Mouse (Mus musculus): ENCODE data around the gene Mucl1. TPM values are rescaled to one million over a fixed set of nuclear protein-coding genes. Genes with fewer than 3 reads are reported as not detected.
"Not testable (repeated sequence)": the region's sequence is repeated elsewhere in the genome, so short reads cannot be mapped to it uniquely, and the experiment has no call there.

Mucl1 gene
- total RNA-seq (2018; cell fraction: chromatin; rRNA removed) = not detected
- not detected for total RNA-seq (2018; cell fraction: cytosol; rRNA removed)
- total RNA-seq (2018; cell fraction: nucleus; rRNA removed) = not detected
- polyA plus RNA-seq (2018) = not detected in 3 replicates

DNA sequence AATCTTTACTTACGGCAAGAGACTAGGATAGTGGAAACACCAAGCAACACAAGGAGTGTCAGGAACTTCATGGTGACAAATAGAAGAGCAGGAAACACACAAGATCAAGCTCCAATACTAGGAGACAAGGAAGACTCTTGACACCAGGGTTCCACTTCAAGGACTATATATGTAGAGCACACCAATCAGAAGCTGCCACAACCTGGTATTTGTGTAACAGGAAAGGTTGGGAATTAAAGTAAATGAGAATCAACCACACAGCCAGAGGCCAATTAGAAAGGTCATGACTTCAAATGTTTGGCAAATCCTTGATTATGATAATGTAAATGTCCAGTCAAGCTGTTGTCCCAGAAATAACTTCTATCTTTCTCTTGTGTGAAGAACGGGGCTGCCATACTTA, at the start of gene Mucl1:
Gene Mucl1, minus strand, starts transcription at position 101 of the 400 bp plus-strand sequence.
- Histone ChIP-seq H3K4me3 (ENCODE audit: inconsistent target) (no peak within 1 kb of the TSS), H3K27ac (no peak within 1 kb of the TSS), H3K36me3 (ENCODE audit: inconsistent target) (no peaks in the 10 kb centered on the region), H3K79me2 (ENCODE audit: inconsistent target) (no peaks in the 10 kb centered on the region)
- 100% methylated on average over 1 of the region's 2 CpGs for WGBS (ENCODE audit: missing documents)

DNA sequence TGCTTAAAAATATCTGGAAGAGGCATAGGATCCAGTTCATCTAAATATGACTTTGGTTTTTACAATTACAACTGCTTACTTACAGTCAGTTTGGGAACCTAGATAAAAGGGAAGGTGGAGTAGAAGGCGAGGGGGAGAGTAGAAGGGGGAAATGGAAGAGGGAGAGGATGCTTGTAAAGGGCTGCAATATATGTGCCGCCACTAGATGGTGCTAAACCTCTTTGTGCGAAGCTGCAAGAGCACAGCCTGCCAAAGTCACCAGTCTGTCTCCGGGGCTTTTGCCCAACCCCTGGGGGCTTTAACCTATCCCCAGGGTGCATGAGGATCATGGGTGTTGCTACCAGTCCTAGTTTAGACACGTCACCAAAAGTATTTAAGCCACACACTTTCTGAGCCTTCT, 11.6 kb upstream of the Mucl1 start:
- not testable (repeated sequence) for H3K4me3 ChIP-seq (ENCODE audit: inconsistent target); H3K27ac ChIP-seq; H3K79me2 ChIP-seq (ENCODE audit: inconsistent target); H3K36me3 ChIP-seq (ENCODE audit: inconsistent target)
- 0% methylated on average over 3 of the region's 5 CpGs for WGBS (ENCODE audit: missing documents)

DNA sequence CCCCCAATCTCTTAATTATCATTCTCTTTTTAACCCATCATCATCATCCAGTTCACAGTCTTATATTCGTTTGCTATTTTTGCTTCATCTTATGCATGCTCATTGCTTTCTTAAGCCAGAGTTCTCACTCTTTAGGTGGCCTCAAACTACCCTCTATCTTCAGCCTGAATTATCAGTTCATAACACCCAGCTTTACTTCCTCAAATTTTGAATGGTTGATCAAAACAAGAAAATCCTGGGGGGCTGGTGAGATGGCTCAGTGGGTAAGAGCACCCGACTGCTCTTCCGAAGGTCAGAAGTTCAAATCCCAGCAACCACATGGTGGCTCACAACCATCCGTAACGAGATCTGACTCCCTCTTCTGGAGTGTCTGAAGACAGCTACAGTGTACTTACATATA, 38.4 kb downstream of the Mucl1 start:
- H3K27ac ChIP-seq; H3K79me2 ChIP-seq (ENCODE audit: inconsistent target); H3K4me3 ChIP-seq (ENCODE audit: inconsistent target); H3K36me3 ChIP-seq (ENCODE audit: inconsistent target): not testable (repeated sequence)
- 69% methylated on average over 2 of the region's 5 CpGs for WGBS (ENCODE audit: missing documents)

Other genes with a start within 250 kb of the Mucl1 start
- gene Ppp1r1a, start 217.5 kb downstream of the Mucl1 start, polyA plus RNA-seq (2018) = 0.29 TPM in 1 of 3 replicates, not detected in the others
- not detected in 3 replicates for gene Glycam1, start 190.4 kb downstream of the Mucl1 start, polyA plus RNA-seq (2018)
- gene Mucl2, start 143.8 kb upstream of the Mucl1 start, polyA plus RNA-seq (2018) = not detected in 3 replicates